Mouse (Mus musculus) ZHBTc4 (cell line): ENCODE measurements around the gene Zfp652.
"Not testable (repeated sequence)": the region's sequence is repeated elsewhere in the genome, so short reads cannot be mapped to it uniquely, and the experiment has no call there.

Experiments used
- DNase-seq: peaks from one replicate; pipeline ENCODE4 v3.0.0-alpha.2; 2011; ENCODE audit warnings: low read depth, low spot score

The Zfp652 gene

GRCm38 (mm10) chr11:95710478-95710877 is 2.0 kb upstream of the Zfp652 start:
- DNase-seq = no peak

GRCm38 (mm10) chr11:95712085-95712562 is 349 bp upstream of the Zfp652 start:
- peak; percentile 37 for DNase-seq

GRCm38 (mm10) chr11:95713225-95713810 is 845 bp downstream of the Zfp652 start:
- DNase-seq = peak; percentile 66

- DNase-seq = no peak
Observed at GRCm38 (mm10) chr11:95713811-95714241, 1.4 kb downstream of the Zfp652 start.

GRCm38 (mm10) chr11:95714411-95714810 is 1.9 kb downstream of the Zfp652 start:
- DNase-seq = no peak

GRCm38 (mm10) chr11:95716136-95716535 is 3.7 kb downstream of the Zfp652 start:
- DNase-seq = peak; percentile 32

- DNase-seq = no peak
Observed at GRCm38 (mm10) chr11:95719356-95719755, 6.9 kb downstream of the Zfp652 start.

- DNase-seq = no peak
Observed at GRCm38 (mm10) chr11:95723287-95723686, 10.8 kb downstream of the Zfp652 start, which contains the start of gene B130006D01Rik. Gene B130006D01Rik (plus strand): TSS chr11:95723587.

GRCm38 (mm10) chr11:95724466-95724865 is 12.0 kb downstream of the Zfp652 start:
- DNase-seq = no peak

- DNase-seq = no peak
Observed at GRCm38 (mm10) chr11:95726156-95726555, 13.7 kb downstream of the Zfp652 start.

- no peak for DNase-seq
Observed at GRCm38 (mm10) chr11:95727947-95728346, 15.5 kb downstream of the Zfp652 start.

- DNase-seq = no peak
Observed at GRCm38 (mm10) chr11:95728916-95729907, 16.7 kb downstream of the Zfp652 start.

DNA sequence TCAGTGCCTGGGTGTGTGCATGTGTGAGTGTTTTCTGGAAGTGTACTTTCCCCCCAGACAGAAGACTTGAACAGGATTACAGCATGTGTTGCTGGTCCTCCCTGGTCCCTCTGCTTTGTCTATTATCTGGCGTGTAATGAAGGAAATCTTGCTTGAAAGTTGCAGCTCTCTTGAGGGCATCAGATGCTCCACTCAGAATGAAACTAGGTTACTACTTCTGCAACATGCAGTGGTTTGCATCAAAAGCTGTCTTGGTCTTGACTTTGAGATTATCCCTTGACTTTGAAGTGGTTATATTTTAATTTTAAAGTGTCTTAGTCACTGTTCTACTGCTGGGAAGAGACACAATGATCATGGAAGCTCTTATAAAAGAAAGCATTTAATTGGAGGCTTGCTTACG is 22.0 kb downstream of the Zfp652 start:
- DNase-seq = no peak

- no peak for DNase-seq
Observed at GRCm38 (mm10) chr11:95737811-95738210, 25.3 kb downstream of the Zfp652 start.

GRCm38 (mm10) chr11:95744521-95744920 is 32.0 kb downstream of the Zfp652 start:
- no peak for DNase-seq

DNA sequence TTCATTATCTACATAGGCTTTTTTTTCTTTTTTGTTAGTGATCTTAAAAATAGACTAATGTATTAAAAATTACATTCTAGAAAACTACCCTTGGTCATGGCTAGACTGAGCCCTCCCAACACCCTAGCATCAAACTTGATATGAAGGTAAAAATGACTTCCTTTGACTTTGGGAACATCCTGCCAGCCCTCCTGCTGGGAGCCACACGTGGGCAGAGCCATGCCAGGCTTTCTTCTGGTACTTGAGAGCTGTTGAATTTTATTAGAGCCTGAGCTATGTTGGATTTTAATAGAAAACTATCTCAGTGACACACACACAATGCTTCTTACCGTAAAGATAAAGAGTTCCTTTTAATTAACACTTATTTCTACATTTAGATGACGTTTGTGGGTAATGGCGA is 34.3 kb downstream of the Zfp652 start:
- DNase-seq = no peak

DNA sequence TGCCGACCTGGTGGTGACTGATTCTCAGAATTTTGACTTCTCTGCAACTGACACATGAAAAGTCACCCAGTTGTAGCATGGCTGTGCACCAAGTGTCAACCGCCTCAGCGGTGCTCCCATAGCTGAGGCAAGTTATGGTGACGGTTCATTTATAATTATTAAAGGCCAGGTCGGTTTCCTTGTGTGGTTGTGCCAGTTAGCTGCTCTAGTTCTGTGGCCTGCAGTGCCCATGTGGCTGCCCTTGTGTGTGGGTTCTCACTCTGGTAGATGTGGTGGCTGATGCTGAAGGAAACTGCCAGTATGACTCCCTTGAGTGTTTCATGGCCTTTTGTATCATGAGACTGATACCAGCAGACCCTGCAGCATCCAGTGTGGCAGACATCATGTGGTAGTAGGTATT is 35.9 kb downstream of the Zfp652 start:
- no peak for DNase-seq

DNA sequence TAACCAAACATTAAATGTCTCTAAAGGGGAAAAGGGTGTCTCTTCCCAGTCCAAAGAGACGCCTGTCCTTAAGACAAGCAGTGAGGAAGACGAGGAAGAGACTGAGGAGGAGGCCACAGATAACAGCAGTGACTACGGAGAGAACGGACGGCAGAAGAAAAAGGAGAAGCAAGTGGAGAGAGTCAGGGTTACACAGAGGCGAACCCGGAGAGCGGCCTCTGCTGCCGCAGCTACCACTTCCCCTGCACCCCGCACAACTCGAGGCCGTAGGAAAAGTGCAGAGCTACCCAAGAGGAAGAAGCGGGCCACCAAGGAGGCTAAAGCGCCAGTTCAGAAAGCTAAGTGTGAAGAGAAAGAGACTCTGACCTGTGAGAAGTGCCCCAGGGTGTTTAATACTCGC is 37.1 kb downstream of the Zfp652 start:
- DNase-seq = no peak

DNA sequence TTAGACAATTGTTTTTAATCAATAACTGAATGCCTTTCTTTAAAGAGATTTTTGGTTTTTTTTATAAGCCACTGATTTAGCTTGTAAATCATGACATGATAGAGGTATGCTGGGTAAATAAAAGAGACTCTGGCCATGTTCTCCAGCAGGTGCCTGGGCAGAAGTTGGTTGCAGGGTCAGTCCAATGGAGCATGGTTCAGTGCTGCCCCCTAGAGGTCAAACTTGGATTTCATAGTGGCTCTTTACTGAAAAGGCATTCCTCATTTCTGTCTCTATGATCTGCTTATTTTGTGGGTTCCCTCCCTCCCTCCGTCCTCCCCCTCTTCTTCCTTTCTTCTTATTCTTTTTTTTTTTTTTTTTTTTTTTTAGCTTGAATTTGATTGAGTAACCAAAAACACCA is 38.5 kb downstream of the Zfp652 start:
- DNase-seq = peak; percentile 80

GRCm38 (mm10) chr11:95755137-95755536 is 42.7 kb downstream of the Zfp652 start:
- DNase-seq = not testable (repeated sequence)

DNA sequence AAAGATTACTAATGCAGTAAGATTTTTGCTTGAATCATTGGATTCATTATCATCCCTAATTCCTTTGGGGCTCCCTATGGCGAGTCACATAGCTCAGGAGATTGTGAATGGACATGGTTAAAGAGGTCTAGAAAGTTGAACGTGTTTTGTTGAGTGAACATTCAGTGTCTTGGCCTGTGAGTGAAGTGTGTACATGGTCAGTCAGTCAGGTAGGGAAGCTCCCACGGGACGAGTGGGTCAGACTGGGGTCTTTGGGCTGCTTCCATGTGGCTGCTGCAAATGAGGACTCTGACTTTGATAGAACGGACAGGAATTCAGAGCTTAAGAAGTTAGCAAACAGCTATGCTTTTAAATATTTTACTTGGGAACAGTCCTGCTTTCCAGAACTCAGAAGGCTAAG is 48.0 kb downstream of the Zfp652 start:
- DNase-seq = no peak

GRCm38 (mm10) chr11:95762996-95763395 is 50.5 kb downstream of the Zfp652 start:
- DNase-seq = no peak

GRCm38 (mm10) chr11:95764806-95765205 is 52.3 kb downstream of the Zfp652 start:
- DNase-seq = no peak
